Mouse (Mus musculus) ovary, postnatal 10 days (tissue): ENCODE data around the gene Aldh1a3.
A peak's percentile ranks its signal among the peaks of the same experiment; 100 is the strongest.

ENCODE experiments used
- DNase-seq: peaks from one replicate; pipeline ENCODE4 v3.0.0; 2022; ENCODE audit warnings: low spot score

Aldh1a3 gene

GRCm38 (mm10) chr7:66416829-66417228 is 10.5 kb downstream of the Aldh1a3 start:
- no peak for DNase-seq

- no peak for DNase-seq
These were observed 14.2 kb downstream of the Aldh1a3 start for GRCm38 (mm10) chr7:66413093-66413492.

DNA sequence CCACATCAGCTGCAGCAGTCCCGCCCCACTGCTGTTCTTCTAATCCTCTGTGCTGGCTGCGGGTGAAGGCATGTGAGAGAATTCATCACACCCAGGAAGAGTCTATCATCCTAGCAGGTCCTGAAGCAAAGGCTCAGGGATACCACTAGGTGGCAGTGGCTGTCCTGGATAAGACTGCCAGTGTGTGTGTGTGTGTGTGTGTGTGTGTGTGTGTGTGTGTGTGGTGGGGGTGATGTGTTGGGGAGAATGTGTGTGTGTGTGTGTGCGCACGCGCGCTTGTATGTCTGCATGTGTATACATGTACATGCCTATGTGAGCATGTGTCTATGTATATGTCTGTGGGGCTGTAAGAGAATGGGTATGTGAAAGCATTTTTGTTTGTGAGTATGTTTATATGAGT is 17.9 kb downstream of the Aldh1a3 start:
- DNase-seq: no peak

- no peak for DNase-seq
These were observed 20.3 kb downstream of the Aldh1a3 start for GRCm38 (mm10) chr7:66406971-66407370.

DNA sequence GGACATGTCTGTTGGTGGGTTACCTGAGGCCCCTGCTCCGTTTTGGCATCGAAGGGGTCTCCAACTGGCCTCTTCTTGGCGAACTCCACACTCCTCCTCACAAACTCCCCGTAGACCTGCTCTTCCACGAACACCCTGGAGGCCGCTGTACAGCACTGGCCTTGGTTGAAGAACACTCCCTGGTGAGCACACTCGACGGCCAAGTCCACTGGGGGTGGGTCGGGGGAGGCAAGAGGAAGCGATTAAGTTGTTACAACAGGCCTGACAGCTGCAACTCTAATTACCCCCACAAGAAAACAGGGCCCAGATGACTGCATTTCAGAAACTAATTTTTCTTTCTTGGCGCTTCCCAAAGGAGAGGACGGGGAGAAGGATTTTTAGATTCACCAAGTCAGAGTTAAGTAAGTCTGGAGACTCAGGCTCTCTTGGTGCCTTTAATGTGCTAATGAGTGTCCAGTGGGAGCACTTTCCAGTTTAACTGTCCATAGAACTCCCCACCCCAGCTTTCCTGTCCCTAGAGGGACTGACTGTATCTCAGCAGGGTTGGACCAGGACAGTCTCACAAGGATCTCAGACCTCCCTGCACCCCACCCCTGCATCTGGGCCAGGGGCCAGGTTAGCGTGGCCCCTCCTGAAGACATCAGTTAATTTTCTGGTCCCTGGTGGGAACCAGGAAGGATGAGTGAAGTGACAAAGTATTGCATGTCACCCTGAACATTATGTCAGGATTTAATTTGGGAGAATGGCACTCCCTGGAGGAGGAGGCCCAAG is 21.2 kb downstream of the Aldh1a3 start:
- no peak for DNase-seq

- no peak for DNase-seq
These were observed 21.8 kb downstream of the Aldh1a3 start for GRCm38 (mm10) chr7:66405541-66405940.

- DNase-seq: no peak
These were observed 22.5 kb downstream of the Aldh1a3 start for GRCm38 (mm10) chr7:66404802-66405201.

- DNase-seq: no peak
These were observed 23.2 kb downstream of the Aldh1a3 start for GRCm38 (mm10) chr7:66404141-66404540.

DNA sequence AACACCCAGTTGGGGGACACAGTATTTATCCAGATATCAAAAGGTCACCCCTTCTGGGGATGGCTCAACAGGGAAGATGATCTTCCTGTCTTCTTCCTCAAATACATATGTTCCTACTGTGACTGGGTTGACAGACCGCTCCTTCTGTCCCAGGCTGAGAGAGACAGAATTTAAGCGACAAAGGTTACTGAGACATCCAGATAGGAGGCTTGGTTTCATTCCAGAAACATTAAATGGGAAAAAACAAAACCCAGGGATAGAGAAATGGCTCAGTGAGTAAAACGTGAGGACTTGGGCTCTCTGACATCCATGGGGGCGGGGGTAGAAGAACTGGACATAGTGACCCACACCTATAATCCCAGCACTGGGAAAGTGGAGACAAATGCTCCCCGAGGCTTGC is 24.4 kb downstream of the Aldh1a3 start:
- DNase-seq: no peak

GRCm38 (mm10) chr7:66401605-66402004 is 25.7 kb downstream of the Aldh1a3 start:
- DNase-seq: no peak

DNA sequence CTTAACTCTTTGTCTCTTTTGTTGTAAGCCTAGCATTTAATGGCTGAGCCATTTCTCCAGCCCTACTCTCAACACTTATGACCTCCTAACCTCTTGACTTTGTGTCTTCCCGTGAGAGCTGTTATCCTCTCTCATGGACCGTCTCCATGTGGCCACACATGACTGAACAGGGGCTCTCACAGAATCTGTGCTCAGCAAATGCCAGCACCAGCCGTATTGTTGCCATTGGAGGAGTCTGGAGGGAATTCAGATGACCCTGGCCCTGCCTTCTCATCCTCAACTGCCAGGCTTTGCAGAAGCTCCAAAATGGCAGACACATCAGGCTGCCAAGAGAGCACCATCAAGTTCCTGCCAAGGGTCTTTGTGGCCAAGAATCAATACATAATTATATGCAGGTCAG is 30.0 kb downstream of the Aldh1a3 start:
- DNase-seq: no peak

DNA sequence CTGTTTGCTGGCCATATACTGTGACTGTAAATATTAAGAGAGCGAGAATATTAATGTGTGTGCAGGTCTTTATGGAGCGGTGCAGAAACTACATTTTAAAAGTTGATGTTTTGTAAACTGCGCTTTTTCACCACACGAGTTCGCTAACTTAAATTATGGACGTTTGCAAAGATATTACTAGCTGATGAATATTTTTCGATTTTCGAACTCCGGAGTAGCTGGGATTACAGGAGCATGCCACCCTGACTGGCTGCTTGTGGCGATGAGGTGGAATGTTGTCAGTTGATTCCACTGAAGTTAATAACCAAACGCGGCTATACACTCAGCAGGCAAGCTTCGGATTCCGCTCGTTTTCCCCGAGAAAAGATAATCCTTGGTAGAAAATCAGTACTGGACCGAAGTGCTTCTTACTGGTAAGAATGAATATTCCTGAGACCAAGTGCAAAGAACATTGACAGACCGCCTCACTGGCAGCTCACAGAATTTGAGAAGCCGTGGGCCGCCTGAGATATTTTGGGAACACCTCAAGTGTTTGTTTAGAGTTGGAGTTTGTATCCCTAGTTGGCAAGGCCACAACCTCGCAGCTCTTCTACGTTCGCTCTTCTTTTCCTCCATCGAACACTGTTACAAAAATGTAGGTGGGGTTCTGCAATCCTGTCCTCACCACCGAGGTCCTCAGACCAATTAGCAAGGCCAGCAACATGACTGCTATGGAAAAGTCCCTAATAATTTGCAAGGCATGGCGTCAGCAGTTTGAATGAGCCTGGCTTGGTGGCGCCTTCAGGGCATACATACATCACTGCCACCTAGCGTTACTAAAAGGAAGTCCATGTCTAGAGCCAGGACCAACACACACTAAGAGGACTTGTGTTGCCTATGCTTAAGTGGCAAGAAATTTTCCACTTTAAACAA is 38.4 kb downstream of the Aldh1a3 start:
- no peak for DNase-seq

DNA sequence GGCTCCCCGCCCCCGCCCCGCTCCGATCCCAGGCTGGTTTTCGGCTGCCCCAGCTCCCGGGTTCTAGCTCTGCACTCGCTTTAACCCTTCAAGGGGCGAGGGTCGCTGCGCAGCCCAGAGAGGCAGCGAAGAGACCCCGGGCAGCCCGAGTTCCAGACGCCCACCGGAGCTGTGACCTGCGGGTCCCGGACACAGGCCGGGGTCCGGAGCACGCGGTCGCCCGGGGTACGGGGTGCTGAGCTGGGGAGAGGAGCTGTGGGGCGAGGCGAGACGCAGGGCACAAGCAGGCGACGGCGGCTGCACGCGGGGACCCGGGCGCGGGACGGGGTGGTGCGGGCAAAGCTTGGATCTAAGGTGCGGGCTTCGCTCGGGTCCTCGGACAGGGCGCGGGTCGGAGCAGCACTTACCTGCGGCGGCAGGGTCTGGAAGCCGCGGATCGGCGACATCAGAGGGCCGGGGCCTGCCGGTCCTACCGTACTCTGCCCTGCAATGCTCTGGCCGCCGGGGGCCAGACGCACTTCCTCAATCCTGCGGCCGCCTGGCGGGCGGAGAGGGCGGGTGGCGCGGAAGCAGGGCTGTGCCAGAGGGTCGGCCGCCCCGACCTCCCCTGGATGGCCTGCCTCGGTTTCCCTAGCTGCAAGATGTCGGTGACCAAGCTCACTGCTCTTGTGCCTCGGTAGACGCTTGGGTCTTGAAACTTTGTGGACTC is 39.4 kb downstream of the Aldh1a3 start, which contains the start of gene Lrrk1:
Gene Lrrk1 (minus strand): TSS at position 538 of the 709 bp plus-strand sequence.
- peak; percentile 41 for DNase-seq

GRCm38 (mm10) chr7:66387419-66387812 is 39.9 kb downstream of the Aldh1a3 start:
- no peak for DNase-seq

GRCm38 (mm10) chr7:66386411-66386810 is 40.9 kb downstream of the Aldh1a3 start:
- DNase-seq: no peak

DNA sequence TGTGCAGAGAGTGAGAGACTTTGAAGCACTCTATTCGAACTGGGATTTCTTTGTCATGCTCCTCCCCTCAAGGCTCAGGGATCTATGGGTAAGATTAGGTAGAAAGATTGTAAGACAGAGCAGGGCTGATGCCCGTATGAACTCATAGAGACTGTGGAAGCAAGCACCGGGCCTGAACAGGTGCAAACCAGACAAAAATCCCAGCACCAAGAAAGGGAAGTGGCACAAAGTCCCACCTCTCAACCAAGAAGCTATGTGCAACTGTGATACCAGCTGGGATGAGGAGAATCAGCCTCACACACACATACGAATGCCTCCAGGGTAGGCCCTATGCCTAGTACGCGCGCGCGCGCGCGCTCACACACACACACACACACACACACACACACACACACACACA is 41.5 kb downstream of the Aldh1a3 start:
- no peak for DNase-seq

DNA sequence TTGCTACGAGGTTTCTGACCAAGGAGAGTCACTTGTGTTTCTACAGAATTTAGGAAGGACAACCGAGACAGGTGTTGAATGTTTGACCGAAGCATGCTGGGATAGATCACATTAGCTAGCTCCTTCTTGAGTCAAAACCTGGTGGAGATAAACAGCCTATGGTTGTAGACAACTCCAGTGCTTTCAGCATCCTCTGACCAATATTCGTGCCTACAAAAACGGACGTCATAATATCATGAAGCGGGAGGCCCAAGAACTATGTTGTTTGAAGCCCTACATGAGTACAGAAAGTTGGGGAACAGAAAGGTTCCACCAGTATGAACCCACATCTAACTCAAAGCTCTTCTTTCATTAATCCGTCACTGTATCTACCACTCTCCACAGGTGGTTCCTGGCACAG is 42.4 kb downstream of the Aldh1a3 start:
- no peak for DNase-seq

GRCm38 (mm10) chr7:66384213-66384612 is 43.1 kb downstream of the Aldh1a3 start:
- no peak for DNase-seq

GRCm38 (mm10) chr7:66376560-66376959 is 50.8 kb downstream of the Aldh1a3 start:
- no peak for DNase-seq

DNA sequence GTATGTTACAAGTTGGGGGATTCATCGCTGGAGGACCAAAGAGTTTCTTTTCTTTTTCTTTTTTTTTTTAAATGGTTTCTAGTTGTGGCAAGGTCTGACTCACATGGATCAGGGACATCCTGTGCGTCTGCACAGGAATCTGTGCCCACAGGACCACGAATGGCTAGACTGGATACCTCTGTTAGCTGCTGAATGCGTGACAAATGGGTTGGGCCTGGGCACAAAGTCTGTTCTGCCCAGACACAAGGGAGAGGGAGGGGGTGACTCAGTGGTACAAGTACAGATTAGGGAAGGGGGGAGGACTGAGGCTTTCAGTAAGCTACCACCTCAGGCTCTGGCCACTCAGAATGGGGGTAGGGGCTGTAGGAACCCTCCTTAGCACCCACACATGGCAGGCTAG is 51.6 kb downstream of the Aldh1a3 start:
- DNase-seq: no peak

DNA sequence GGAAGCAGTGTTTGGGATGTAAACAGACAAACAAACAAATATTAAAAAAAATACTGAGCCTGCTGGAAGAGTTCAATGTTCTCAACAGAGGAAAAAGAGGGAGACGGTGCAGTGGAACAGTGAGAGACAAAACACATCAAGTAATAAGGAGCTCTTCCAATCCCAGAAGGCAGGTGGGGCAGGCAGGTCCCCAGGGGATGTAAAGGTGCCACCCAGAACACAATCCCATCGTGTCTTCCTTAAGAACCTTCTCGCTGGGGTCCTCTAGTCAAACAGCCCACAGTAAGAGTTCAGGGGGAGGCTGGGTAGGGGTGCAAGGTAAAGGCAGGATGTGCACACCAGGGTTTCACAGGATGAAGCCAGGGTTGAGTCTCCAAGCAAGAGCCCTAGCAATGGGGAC is 53.9 kb downstream of the Aldh1a3 start:
- no peak for DNase-seq

DNA sequence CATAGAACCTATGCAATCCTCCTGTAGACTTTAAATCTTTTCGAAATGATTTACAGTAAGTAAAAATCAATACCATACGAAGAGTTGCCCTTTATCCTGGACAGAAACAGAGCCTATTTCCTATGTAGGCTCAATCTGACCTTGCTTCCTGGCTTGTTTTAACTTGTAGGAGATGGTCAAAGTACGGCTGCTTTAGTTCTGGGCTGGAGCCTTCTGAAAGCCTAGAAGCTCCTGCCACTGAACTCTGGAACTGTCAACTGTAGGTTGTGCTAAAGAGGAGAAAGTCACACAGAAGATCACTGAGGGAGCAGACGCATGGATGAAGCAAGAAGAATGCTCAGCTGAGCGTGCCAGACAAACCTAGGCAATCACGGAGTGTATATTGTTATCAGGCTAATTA is 56.3 kb downstream of the Aldh1a3 start:
- DNase-seq: no peak
